Mouse (Mus musculus) liver, postnatal 0 days (tissue): ENCODE results near the gene Foxn3.

Experiments
- CTCF ChIP-seq: sonication (generic); IDR thresholded peaks from 2 replicates; pipeline ENCODE4 v1.5.1; 2016; ENCODE audit warnings: antibody characterized with exemption, low read depth
- EP300 ChIP-seq: IDR thresholded peaks from 2 replicates; pipeline ENCODE4 v1.6.1; 2016; ENCODE audit warnings: antibody characterized with exemption, low read depth, mild to moderate bottlenecking

DNA sequence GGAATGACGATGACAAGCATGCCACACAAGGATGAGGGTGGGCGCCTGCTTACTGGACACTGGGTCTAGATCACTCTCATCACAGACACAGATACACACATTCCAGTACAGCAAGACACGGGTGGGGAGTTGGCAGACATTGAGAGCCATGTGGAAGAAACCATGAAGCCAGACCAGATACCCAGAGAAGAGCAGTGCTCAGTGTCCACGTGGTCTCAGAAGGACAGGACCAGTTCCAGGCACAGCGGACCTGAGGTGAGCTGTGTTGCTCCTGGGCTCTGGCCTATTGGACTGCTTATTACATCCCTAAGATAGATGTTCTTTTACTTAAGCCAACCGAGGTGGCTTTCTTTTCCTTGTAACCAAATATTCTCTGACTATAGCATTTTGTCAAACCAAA lies 188.0 kb downstream of the Foxn3 start:
- no peak for TF ChIP-seq CTCF
- TF ChIP-seq EP300 = no peak
